ENCODE assay signal across 12 mouse cellular contexts in genomic region chr2:159422281-159422937, GRCm38 (mm10).
DNase-seq lines count a peak whose midpoint lies in the region; ATAC-seq lines count a peak whose summit lies in the region.
"Had no signal": no experiment of that assay in that cellular context is flagged by ENCODE, and none has a peak within 500 bp of the region (broad histone marks: within the 10 kb centered on the region; RNA-seq: fewer than 3 reads in every experiment).

No protein-coding gene starts in this region.

- no peaks in the 10 kb centered on the region for H3K27me3 ChIP-seq in heart, embryonic 11.5 days (ENCODE audit: control insufficient read depth, insufficient read depth, low read length)
- H3K27me3 ChIP-seq: heart, embryonic 15.5 days had no signal

- H3K9me3 ChIP-seq in heart, embryonic 11.5 days (replicated peaks; ENCODE audit: control insufficient read depth, low read length) = no peaks in the 10 kb centered on the region
- H3K9me3 ChIP-seq: heart, embryonic 15.5 days had no signal

- H3K4me1 ChIP-seq in heart, embryonic 11.5 days (ENCODE audit: control insufficient read depth, insufficient read depth, low read length) = no peaks in the 10 kb centered on the region
- H3K4me1 ChIP-seq: heart, embryonic 15.5 days had no signal

- H3K9ac ChIP-seq in heart, embryonic 11.5 days (ENCODE audit: low read depth, low read length) = no peak overlapping the region
- H3K9ac ChIP-seq: heart, embryonic 15.5 days had no signal

- H3K27ac ChIP-seq in heart, embryonic 11.5 days (ENCODE audit: low read depth, low read length) = no peak overlapping the region
- H3K27ac ChIP-seq: heart, embryonic 15.5 days had no signal

- DNase-seq in heart, adult 11 months = peak; percentile 96
- peak; percentile 0 for DNase-seq in right cerebral cortex, adult 18-20 months
- no peak for DNase-seq in right cerebral cortex, postnatal 10 days (ENCODE audit: low spot score in 2 of 2)
- DNase-seq in heart, postnatal 10 days = peak; percentile 59 to 65
- DNase-seq in skeletal muscle tissue, adult 2 months (ENCODE audit: low read depth, low spot score) = peak; percentile 71
- no peak for DNase-seq in thymus, adult 18-20 months
- no peak for DNase-seq in urinary bladder, postnatal 10 days (ENCODE audit: low spot score)
- DNase-seq: adrenal gland, postnatal 36 days; cerebellum, postnatal 14 days; lung, adult 18-20 months had no signal

- WGBS in heart, embryonic 11.5 days (ENCODE audit: insufficient replicate concordance) = 32% methylated on average over 7 of the region's 7 CpGs

- no peak overlapping the region for H3K4me3 ChIP-seq in heart, embryonic 11.5 days (ENCODE audit: low read depth, low read length)
- H3K4me3 ChIP-seq: heart, embryonic 15.5 days had no signal

- no peaks in the 10 kb centered on the region for H3K36me3 ChIP-seq in heart, embryonic 11.5 days (ENCODE audit: control insufficient read depth, insufficient read depth, low read length)
- H3K36me3 ChIP-seq: heart, embryonic 15.5 days had no signal

- intact Hi-C loops in heart, postnatal 10 days (cut with DNase I) = no loop called here

- ATAC-seq in heart, embryonic 11.5 days (replicated peaks; ENCODE audit: insufficient number of reproducible peaks, low FRiP score, low TSS enrichment) = no peak

- H3K4me2 ChIP-seq in heart, embryonic 11.5 days = no peak overlapping the region
- H3K4me2 ChIP-seq: heart, embryonic 15.5 days had no signal

Comparison
In these comparisons a context has a peak if more than half of its experiments do, and no peak if none do; other contexts are left out.
1. DNase-seq: peak in heart, adult 11 months (single experiment), right cerebral cortex, adult 18-20 months (single experiment), heart, postnatal 10 days (2 of 2) and skeletal muscle tissue, adult 2 months (single experiment); none in right cerebral cortex, postnatal 10 days (0 of 2), thymus, adult 18-20 months (0 of 2) and urinary bladder, postnatal 10 days (single experiment).